Mouse (Mus musculus) C2C12 (cell line): ENCODE data around the gene Adgre4. TPM values are rescaled to one million over a fixed set of nuclear protein-coding genes. Genes with fewer than 3 reads are reported as not detected.

ENCODE experiments used
- H3K27me3 ChIP-seq: one replicate; pipeline ENCODE4 v1.6.1; 2011; ENCODE audit not compliant: control insufficient read depth, insufficient read depth, insufficient read length
- H3K36me3 ChIP-seq: one replicate; pipeline ENCODE4 v1.6.1; 2011; ENCODE audit not compliant: control insufficient read depth, insufficient read depth
- H3K4me3 ChIP-seq: one replicate; pipeline ENCODE4 v1.5.1; 2011; ENCODE audit warnings: mild to moderate bottlenecking, control low read depth; ENCODE audit not compliant: poor library complexity, insufficient read depth, severe bottlenecking
- H3K79me2 ChIP-seq: one replicate; pipeline ENCODE4 v1.6.1; 2011; ENCODE audit not compliant: control insufficient read depth, insufficient read depth
- H3K79me3 ChIP-seq: one replicate; pipeline ENCODE4 v1.6.1; 2011; ENCODE audit warnings: low read depth, control low read depth
- H3ac ChIP-seq: one replicate; pipeline ENCODE3; 2011; ENCODE audit warnings: low read depth; ENCODE audit not compliant: control insufficient read depth, insufficient read length
- CEBPB ChIP-seq: IDR thresholded peaks from one replicate; pipeline ENCODE4 v1.6.1; 2011; ENCODE audit warnings: low read depth, mild to moderate bottlenecking, control low read depth, moderate library complexity
- CTCF ChIP-seq: IDR thresholded peaks from one replicate; pipeline ENCODE4 v1.5.1; 2011; ENCODE audit not compliant: control insufficient read depth, insufficient read depth, insufficient read length
- FOSL1 ChIP-seq: IDR thresholded peaks from one replicate; pipeline ENCODE4 v1.8.0; 2011; ENCODE audit warnings: mild to moderate bottlenecking, low read length; ENCODE audit not compliant: poor library complexity, insufficient read depth, severe bottlenecking
- MYOD1 ChIP-seq: IDR thresholded peaks from one replicate; pipeline ENCODE4 v1.6.1; 2011; ENCODE audit warnings: low read depth; ENCODE audit not compliant: control insufficient read depth, insufficient read length
- MYOG ChIP-seq: IDR thresholded peaks from one replicate; pipeline ENCODE4 v1.6.1; 2011; ENCODE audit not compliant: control insufficient read depth, insufficient read length; ENCODE audit errors: extremely low read depth
- USF1 ChIP-seq: IDR thresholded peaks from one replicate; pipeline ENCODE4 v1.6.1; 2011; ENCODE audit warnings: low read depth, mild to moderate bottlenecking, control low read depth, moderate library complexity
- polyA plus RNA-seq: library from polyadenylated mRNA; unstranded; fragments of >200 nt; fragmentation: generic; extraction: Trizol; gene quantifications from one replicate; pipeline ENCODE4 v1.2.1, GENCODE M21; 2012; ENCODE audit warnings: missing spikeins

The Adgre4 gene
- polyA plus RNA-seq, 1 experiment, result not detected

DNA sequence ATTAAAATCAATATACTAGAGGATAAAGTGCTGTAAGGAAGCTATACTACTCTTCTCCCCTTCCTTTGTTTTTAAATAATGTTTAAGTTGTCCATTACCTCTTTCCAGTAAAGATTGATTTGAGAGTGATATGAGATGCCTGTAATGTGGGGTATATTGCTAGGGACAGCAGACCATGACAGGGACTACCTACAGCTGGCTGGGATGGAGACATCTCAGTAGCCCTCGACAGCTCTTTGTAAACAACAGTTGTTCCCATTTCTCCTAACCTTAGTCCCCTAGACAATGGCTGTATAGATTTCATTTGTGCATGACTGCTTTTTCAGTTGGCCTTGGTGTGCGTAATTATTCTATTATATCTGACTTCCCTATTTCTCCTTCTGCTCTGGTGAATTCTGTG is 153.3 kb downstream of the Adgre4 start:
- peaks cover 3% of the 10 kb centered on the region for H3K36me3 ChIP-seq
- H3K4me3 ChIP-seq, result no peak overlapping the region
- H3K79me3 ChIP-seq, result no peaks in the 10 kb centered on the region
- no peak overlapping the region for H3ac ChIP-seq
- TF ChIP-seq MYOG (no peak), CEBPB (no peak), CTCF (no peak), MYOD1 (no peak), USF1 (no peak), FOSL1 (no peak)
- no peaks in the 10 kb centered on the region for H3K79me2 ChIP-seq
- no peaks in the 10 kb centered on the region for H3K27me3 ChIP-seq

Other genes with a start within 250 kb of the Adgre4 start
- not detected for gene Vmn2r118, start 124.8 kb upstream of the Adgre4 start, polyA plus RNA-seq
- 1.8 TPM for gene Pot1b, start 37.4 kb upstream of the Adgre4 start, polyA plus RNA-seq
- 0.92 TPM for gene Zfp119a, start 128.9 kb downstream of the Adgre4 start, polyA plus RNA-seq
- gene Zfp959, start 142.1 kb downstream of the Adgre4 start, polyA plus RNA-seq, result 1.5 TPM
- gene Zfp119b, start 199.5 kb downstream of the Adgre4 start, polyA plus RNA-seq, result 0.68 TPM
- gene Ebi3, start 202.7 kb downstream of the Adgre4 start, polyA plus RNA-seq, result not detected
- gene Yju2, start 209.1 kb downstream of the Adgre4 start, polyA plus RNA-seq, result 15.1 TPM
- gene Shd, start 220.5 kb downstream of the Adgre4 start, polyA plus RNA-seq, result not detected
- gene Fsd1, start 236.5 kb downstream of the Adgre4 start, polyA plus RNA-seq, result 1.2 TPM